Mouse (Mus musculus) hindbrain, embryonic 13.5 days (tissue): Measurements from ENCODE around the gene Plac1. TPM values are rescaled to one million over a fixed set of nuclear protein-coding genes. Genes with fewer than 3 reads are reported as not detected.

Experiments used
- ATAC-seq: fragments of 200-750 bp; cut with Nextera tagmentation; 2 replicates; pipeline ENCODE4 v1.8.0; 2017; ENCODE audit warnings: moderate TSS enrichment; ENCODE audit not compliant: low FRiP score
- H3K27ac ChIP-seq: fragments of 300-500 bp; sonication (generic); 2 replicates; pipeline ENCODE4 v1.5.1; 2015; ENCODE audit warnings: inconsistent platforms, mild to moderate bottlenecking, moderate library complexity
- H3K27me3 ChIP-seq: fragments of 300-500 bp; sonication (generic); 2 replicates; pipeline ENCODE4 v1.6.1; 2015; ENCODE audit warnings: mild to moderate bottlenecking, inconsistent platforms
- H3K36me3 ChIP-seq: fragments of 300-500 bp; sonication (generic); 2 replicates; pipeline ENCODE4 v1.6.1; 2015; ENCODE audit warnings: mild to moderate bottlenecking, inconsistent platforms
- H3K4me1 ChIP-seq: fragments of 300-500 bp; sonication (generic); replicated peaks from 2 replicates; pipeline ENCODE4 v1.6.1; 2015; ENCODE audit warnings: inconsistent platforms
- H3K4me2 ChIP-seq: fragments of 300-500 bp; sonication (generic); 2 replicates; pipeline ENCODE4 v1.6.1; 2015; ENCODE audit warnings: inconsistent platforms, mild to moderate bottlenecking, moderate library complexity
- H3K4me3 ChIP-seq: fragments of 300-500 bp; sonication (generic); 2 replicates; pipeline ENCODE4 v1.5.1; 2015; ENCODE audit warnings: mild to moderate bottlenecking, inconsistent platforms
- H3K9ac ChIP-seq: fragments of 300-500 bp; sonication (generic); 2 replicates; pipeline ENCODE4 v1.6.1; 2015; ENCODE audit warnings: mild to moderate bottlenecking, inconsistent platforms
- H3K9me3 ChIP-seq: fragments of 300-500 bp; sonication (generic); 2 replicates; pipeline ENCODE4 v1.6.1; 2016; ENCODE audit warnings: inconsistent platforms
- WGBS: fragments of 180-500 bp; shearing (Covaris S2); methylation state at CpG from one replicate; pipeline ENCODE4 v1.1.7; 2015; 5-methylcytosine and 5-hydroxymethylcytosine counted together
- polyA plus RNA-seq: library from polyadenylated mRNA; unstranded; fragments of >200 nt; fragmentation: Nextera tagmentation; extraction: Ambion mirVana; gene quantifications from 2 replicates; pipeline ENCODE4 v1.2.1, GENCODE M21; 2015

The Plac1 gene
- polyA plus RNA-seq, 1 experiment from 2014 or later, result 1.2 TPM

DNA sequence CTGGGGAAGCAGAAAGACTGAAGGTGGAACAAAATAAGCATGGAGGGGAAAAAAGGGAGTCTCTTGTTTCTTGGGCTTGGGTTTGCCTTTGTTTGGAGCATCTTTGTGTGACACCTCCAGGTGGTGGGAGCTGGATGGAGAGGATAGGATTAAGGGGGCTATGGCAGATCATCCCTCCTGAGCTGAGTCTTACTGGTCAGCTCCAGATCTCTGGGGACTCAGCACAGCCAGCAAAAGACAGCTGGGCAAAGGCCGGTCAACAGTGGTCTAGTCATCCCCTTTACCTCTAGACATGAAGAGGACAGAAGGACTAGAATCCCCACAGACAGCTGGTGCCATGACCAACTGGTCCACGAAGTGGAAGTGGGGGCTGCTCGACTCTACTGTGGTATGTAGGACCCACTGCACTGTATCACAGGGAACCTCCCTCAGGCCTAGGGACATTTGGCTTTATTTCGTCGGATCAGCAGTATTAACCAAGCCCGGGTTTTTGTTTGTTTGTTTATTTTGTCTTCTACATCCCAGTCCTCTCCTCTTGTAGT, 113.3 kb downstream of the Plac1 start:
- Histone ChIP-seq H3K4me1 (0 out of 2 replicates have a peak, but pooled peaks cover 3% of the 10 kb centered on the region), H3K27me3 (no peaks in the 10 kb centered on the region), H3K9ac (no peak overlapping the region), H3K36me3 (no peaks in the 10 kb centered on the region), H3K9me3 (no peaks in the 10 kb centered on the region), H3K27ac (peak overlapping the region; percentile 30; the same call in 1 of the 2 replicates), H3K4me2 (no peak overlapping the region), H3K4me3 (no peak overlapping the region)
- no peak; the same call in 1 of the 2 replicates for ATAC-seq
- WGBS, result 80% methylated on average over 6 of the region's 6 CpGs

- peak; percentile 57 for ATAC-seq
- WGBS, result 39% methylated on average over 3 of the region's 3 CpGs
- no peaks in the 10 kb centered on the region for H3K9me3 ChIP-seq
Measured at GRCm38 (mm10) chrX:53125838-53126467, 114.0 kb downstream of the Plac1 start.

GRCm38 (mm10) chrX:53123562-53123961, 116.3 kb downstream of the Plac1 start:
- no peak overlapping the region for H3K4me2 ChIP-seq
- 81% methylated on average over 1 of the region's 1 CpGs for WGBS
- H3K27ac ChIP-seq, result no peak overlapping the region
- no peak overlapping the region for H3K9ac ChIP-seq
- H3K36me3 ChIP-seq, result no peaks in the 10 kb centered on the region
- 0 out of 2 replicates have a peak, but pooled peaks cover 3% of the 10 kb centered on the region for H3K4me1 ChIP-seq
- H3K9me3 ChIP-seq, result no peaks in the 10 kb centered on the region
- H3K27me3 ChIP-seq, result no peaks in the 10 kb centered on the region
- no peak for ATAC-seq
- no peak overlapping the region for H3K4me3 ChIP-seq

More at GRCm38 (mm10) chrX:53125838-53126467, 114.0 kb downstream of the Plac1 start:
- H3K27ac ChIP-seq, result no peak overlapping the region
- H3K9ac ChIP-seq, result no peak overlapping the region
- H3K4me2 ChIP-seq, result no peak overlapping the region
- H3K27me3 ChIP-seq, result no peaks in the 10 kb centered on the region
- H3K4me3 ChIP-seq, result no peak overlapping the region
- 0 out of 2 replicates have a peak, but pooled peaks cover 3% of the 10 kb centered on the region for H3K4me1 ChIP-seq
- no peaks in the 10 kb centered on the region for H3K36me3 ChIP-seq

DNA sequence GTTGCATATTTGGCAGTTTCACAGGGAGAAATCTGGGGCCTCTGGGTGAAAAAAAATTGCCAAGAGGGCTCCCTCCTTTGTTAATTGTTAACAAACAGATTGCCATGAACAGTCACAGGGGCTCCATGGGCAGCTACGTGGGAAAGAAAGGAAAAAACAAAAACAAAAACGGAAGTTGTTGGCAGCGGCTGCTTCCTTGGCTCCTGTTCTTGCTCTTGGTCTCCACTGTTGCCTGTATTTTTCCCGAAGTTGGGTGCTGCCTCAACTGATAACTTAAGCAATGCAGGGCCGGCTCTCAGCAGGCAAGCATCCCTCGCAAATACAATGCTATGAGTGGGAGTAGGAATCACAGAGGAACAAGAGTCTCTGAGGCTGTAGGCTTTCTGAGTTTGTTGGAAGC, 121.3 kb downstream of the Plac1 start:
- 69% methylated on average over 6 of the region's 6 CpGs for WGBS
- H3K4me2 ChIP-seq, result no peak overlapping the region
- no peak overlapping the region for H3K9ac ChIP-seq
- H3K9me3 ChIP-seq, result no peaks in the 10 kb centered on the region
- no peak overlapping the region for H3K27ac ChIP-seq
- no peaks in the 10 kb centered on the region for H3K36me3 ChIP-seq
- no peaks in the 10 kb centered on the region for H3K4me1 ChIP-seq
- no peak overlapping the region for H3K4me3 ChIP-seq
- ATAC-seq, result no peak
- H3K27me3 ChIP-seq, result no peaks in the 10 kb centered on the region

DNA sequence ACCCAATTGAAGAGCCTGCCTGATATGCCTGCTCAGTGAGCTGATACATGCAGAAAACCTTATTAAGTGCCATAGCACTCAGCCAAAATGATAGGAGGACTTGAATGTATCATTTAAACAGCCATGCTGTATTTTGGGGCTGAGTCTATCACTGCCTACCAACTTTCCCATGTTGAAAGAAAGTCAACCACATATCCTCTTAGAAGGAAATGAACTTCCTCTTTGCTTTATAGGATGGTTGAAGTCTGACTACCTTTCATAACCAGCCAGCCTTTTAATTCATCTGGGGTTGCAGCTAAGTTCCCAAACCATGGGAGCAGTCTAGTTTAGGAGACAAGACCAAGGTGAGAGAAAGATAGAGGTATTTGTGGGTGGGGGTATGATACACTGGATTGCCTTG, 121.9 kb downstream of the Plac1 start:
- Histone ChIP-seq H3K4me1 (no peaks in the 10 kb centered on the region), H3K9me3 (no peaks in the 10 kb centered on the region), H3K27me3 (no peaks in the 10 kb centered on the region), H3K4me3 (no peak overlapping the region), H3K9ac (no peak overlapping the region), H3K27ac (no peak overlapping the region), H3K36me3 (no peaks in the 10 kb centered on the region), H3K4me2 (no peak overlapping the region)
- no peak for ATAC-seq

DNA sequence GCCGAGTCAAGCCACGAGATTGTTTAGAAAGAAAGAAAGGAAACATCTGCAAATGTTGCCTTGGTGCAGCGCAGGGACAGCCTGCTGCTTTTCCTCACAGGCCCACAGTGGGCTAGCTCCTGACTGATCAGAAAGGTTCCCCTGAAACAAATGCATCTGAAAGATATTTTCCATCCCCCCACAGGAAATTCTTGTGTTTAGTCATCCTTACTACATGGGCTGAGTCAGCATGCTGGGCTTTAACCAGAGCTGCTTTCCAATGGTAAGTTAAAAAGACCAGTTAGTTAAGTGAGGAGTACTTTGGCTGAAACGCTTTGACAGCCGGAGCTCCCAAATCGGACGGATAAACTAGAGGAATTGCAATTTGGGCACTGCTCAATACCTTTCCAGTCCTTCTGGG, 124.9 kb downstream of the Plac1 start:
- no peak overlapping the region for H3K9ac ChIP-seq
- H3K27me3 ChIP-seq, result no peaks in the 10 kb centered on the region
- no peak overlapping the region for H3K4me3 ChIP-seq
- no peak overlapping the region for H3K27ac ChIP-seq
- no peaks in the 10 kb centered on the region for H3K9me3 ChIP-seq
- no peak overlapping the region for H3K4me2 ChIP-seq
- no peaks in the 10 kb centered on the region for H3K36me3 ChIP-seq
- no peaks in the 10 kb centered on the region for H3K4me1 ChIP-seq
- no peak for ATAC-seq
- WGBS, result 73% methylated on average over 7 of the region's 7 CpGs

- Histone ChIP-seq H3K27ac (no peak overlapping the region), H3K9me3 (no peaks in the 10 kb centered on the region), H3K4me1 (no peaks in the 10 kb centered on the region), H3K9ac (no peak overlapping the region), H3K27me3 (no peaks in the 10 kb centered on the region), H3K4me3 (no peak overlapping the region), H3K36me3 (no peaks in the 10 kb centered on the region), H3K4me2 (no peak overlapping the region)
- 92% methylated on average over 4 of the region's 4 CpGs for WGBS
- ATAC-seq, result no peak
Measured at GRCm38 (mm10) chrX:53110142-53110541, 129.8 kb downstream of the Plac1 start.

DNA sequence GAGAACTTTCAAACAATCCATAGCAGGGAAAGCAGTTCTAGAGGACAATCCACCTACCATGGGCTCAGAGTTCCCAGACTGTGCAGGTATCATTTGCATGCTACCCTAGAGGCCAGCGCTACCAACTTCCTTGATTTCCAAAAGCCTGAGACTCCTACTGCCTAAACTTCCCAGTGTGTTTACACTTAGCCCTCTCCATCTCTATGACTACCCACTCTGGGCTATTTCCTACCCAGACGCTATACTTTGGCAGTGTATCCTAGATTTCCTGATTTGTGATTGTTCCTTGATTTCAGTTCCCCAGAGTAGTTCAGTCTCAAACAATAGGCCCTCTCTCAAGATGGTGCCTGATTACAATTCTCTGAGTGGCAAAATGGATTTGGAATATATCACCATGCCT, 132.8 kb downstream of the Plac1 start:
- Histone ChIP-seq H3K4me3 (no peak overlapping the region), H3K9ac (no peak overlapping the region), H3K4me1 (no peaks in the 10 kb centered on the region), H3K4me2 (no peak overlapping the region), H3K27me3 (no peaks in the 10 kb centered on the region), H3K27ac (no peak overlapping the region), H3K36me3 (no peaks in the 10 kb centered on the region), H3K9me3 (no peaks in the 10 kb centered on the region)
- ATAC-seq, result no peak
- 78% methylated on average over 2 of the region's 2 CpGs for WGBS

GRCm38 (mm10) chrX:53101165-53101564, 138.7 kb downstream of the Plac1 start:
- WGBS, result 52% methylated on average over 2 of the region's 2 CpGs
- no peak for ATAC-seq
- H3K27ac ChIP-seq, result no peak overlapping the region

GRCm38 (mm10) chrX:53099951-53100350, 140.0 kb downstream of the Plac1 start:
- 57% methylated on average over 7 of the region's 7 CpGs for WGBS
- Histone ChIP-seq H3K27ac (no peak overlapping the region), H3K9ac (no peak overlapping the region), H3K4me1 (no peaks in the 10 kb centered on the region), H3K4me3 (no peak overlapping the region), H3K36me3 (no peaks in the 10 kb centered on the region), H3K27me3 (no peaks in the 10 kb centered on the region), H3K4me2 (no peak overlapping the region), H3K9me3 (no peaks in the 10 kb centered on the region)
- no peak for ATAC-seq

More at GRCm38 (mm10) chrX:53101165-53101564, 138.7 kb downstream of the Plac1 start:
- H3K27me3 ChIP-seq, result no peaks in the 10 kb centered on the region
- H3K4me1 ChIP-seq, result no peaks in the 10 kb centered on the region
- no peak overlapping the region for H3K9ac ChIP-seq
- no peaks in the 10 kb centered on the region for H3K9me3 ChIP-seq
- no peak overlapping the region for H3K4me2 ChIP-seq
- no peaks in the 10 kb centered on the region for H3K36me3 ChIP-seq
- no peak overlapping the region for H3K4me3 ChIP-seq

DNA sequence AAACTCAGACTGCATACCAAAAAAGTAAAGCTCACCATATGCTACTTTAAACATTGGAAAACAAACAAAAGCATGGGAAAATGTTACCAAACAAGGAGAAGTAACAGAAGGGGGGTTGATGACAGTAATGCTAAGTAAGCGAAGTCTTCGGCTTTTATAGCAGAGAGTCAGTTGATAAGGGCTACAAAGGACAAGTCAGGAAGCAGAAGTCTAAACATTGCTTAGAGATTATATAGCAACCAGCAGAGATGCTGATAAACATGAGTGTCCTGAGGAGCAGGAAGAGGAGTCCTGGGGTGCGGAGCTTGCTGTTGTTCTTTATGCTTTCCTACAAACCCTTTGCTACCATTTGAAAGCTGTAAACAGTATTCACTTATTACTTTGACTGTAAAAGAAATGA, 140.6 kb downstream of the Plac1 start:
- Histone ChIP-seq H3K36me3 (no peaks in the 10 kb centered on the region), H3K9me3 (no peaks in the 10 kb centered on the region), H3K4me3 (no peak overlapping the region), H3K27ac (no peak overlapping the region), H3K4me1 (no peaks in the 10 kb centered on the region), H3K9ac (no peak overlapping the region), H3K4me2 (no peak overlapping the region), H3K27me3 (no peaks in the 10 kb centered on the region)
- no peak for ATAC-seq
- WGBS, result 80% methylated on average over 3 of the region's 3 CpGs

DNA sequence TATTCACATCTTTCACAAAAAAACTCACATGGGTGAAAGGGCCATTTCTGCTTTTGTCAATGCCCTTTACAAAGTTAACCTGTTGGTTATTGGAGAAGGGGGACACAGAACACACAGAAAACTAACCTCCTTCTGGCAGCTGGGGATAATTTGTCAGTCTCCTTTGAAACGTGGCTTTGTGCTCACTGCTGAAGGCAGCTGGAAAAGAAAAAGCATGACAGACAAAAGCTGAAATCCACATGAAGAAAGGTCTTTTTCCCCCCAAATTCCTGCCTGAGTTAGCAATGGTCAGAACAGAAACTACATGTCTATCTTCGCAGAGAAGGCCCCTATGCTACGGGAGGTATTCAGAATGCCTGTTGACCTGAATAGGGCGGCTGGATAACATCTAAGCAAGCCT, 141.6 kb downstream of the Plac1 start:
- H3K27me3 ChIP-seq, result no peaks in the 10 kb centered on the region
- no peak overlapping the region for H3K4me3 ChIP-seq
- 38% methylated on average over 4 of the region's 4 CpGs for WGBS
- H3K27ac ChIP-seq, result no peak overlapping the region
- H3K4me1 ChIP-seq, result no peaks in the 10 kb centered on the region
- ATAC-seq, result no peak
- H3K36me3 ChIP-seq, result no peaks in the 10 kb centered on the region
- H3K9me3 ChIP-seq, result no peaks in the 10 kb centered on the region
- no peak overlapping the region for H3K4me2 ChIP-seq
- H3K9ac ChIP-seq, result no peak overlapping the region

GRCm38 (mm10) chrX:53097786-53098185, 142.1 kb downstream of the Plac1 start:
- no peak overlapping the region for H3K9ac ChIP-seq
- H3K27ac ChIP-seq, result no peak overlapping the region
- no peak overlapping the region for H3K4me3 ChIP-seq
- ATAC-seq, result no peak
- no peak overlapping the region for H3K4me2 ChIP-seq
- 56% methylated on average over 4 of the region's 4 CpGs for WGBS
- H3K9me3 ChIP-seq, result no peaks in the 10 kb centered on the region
- H3K4me1 ChIP-seq, result no peaks in the 10 kb centered on the region
- H3K36me3 ChIP-seq, result no peaks in the 10 kb centered on the region
- H3K27me3 ChIP-seq, result no peaks in the 10 kb centered on the region
